ENCODE assay signal across 8 mouse cellular contexts in the genomic region with DNA sequence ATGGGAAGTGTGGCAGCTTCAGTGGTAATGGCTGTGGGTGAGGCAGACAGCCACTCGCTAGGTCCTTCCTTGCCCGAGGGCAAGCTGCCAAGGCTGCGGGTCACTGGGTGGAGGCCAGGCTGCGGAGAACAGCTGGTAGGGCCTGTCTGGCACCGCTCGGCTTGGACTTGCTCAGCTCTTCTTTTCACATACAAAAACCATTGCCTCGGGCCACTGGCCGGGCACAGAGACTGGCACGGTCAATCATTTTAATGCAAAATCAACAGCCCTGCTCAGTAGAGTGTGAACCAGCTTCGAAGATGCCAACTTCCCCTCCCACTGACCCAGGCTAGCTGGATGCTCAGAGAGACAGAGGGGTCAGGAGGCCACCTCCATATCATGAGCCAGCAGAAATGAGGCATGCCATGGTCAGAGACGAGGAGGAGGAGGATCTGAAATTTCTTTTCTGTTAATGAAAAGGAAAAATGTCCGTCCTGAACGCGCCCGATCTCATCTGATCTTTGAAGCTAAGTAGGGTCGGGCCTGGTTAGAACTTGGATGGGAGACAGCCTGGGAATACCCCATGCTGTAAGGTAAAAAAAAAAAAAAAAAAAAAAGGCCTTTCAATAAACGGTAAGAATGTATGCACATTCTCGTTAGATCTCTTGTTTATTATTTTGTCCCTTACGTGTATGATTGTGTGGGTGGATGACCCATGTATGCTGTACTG. TPM values are rescaled to one million over a fixed set of nuclear protein-coding genes. Genes with fewer than 3 reads are reported as not detected.
DNase-seq lines count a peak whose midpoint lies in the region; ATAC-seq and TF ChIP-seq lines count a peak whose summit lies in the region.

No protein-coding gene starts in this region.

- WGBS in embryonic facial prominence, embryonic 14.5 days = 79% methylated on average over 19 of the region's 19 CpGs
- 61% methylated on average over 19 of the region's 19 CpGs for WGBS in heart, postnatal 0 days
- 82% methylated on average over 19 of the region's 19 CpGs for WGBS in midbrain, embryonic 14.5 days

- no peaks in the 10 kb centered on the region for H3K4me1 ChIP-seq in embryonic facial prominence, embryonic 14.5 days (ENCODE audit: control insufficient read depth, insufficient read depth, low read length)
- peaks cover 5% of the 10 kb centered on the region; the same call in 1 of the 2 replicates for H3K4me1 ChIP-seq in heart, postnatal 0 days (ENCODE audit: control insufficient read depth, insufficient read depth)
- no peaks in the 10 kb centered on the region for H3K4me1 ChIP-seq in midbrain, embryonic 14.5 days (ENCODE audit: control insufficient read depth, insufficient read depth, low read length)

- H3K36me3 ChIP-seq in embryonic facial prominence, embryonic 14.5 days (ENCODE audit: control insufficient read depth, insufficient read depth, low read length) = no peaks in the 10 kb centered on the region
- H3K36me3 ChIP-seq in heart, postnatal 0 days (replicated peaks; ENCODE audit: control insufficient read depth, insufficient read depth, low read length) = no peaks in the 10 kb centered on the region
- H3K36me3 ChIP-seq in midbrain, embryonic 14.5 days (ENCODE audit: control insufficient read depth, insufficient read depth, low read length) = no peaks in the 10 kb centered on the region

- no peak for TF ChIP-seq EP300 in heart, postnatal 0 days (IDR thresholded peaks at IDR 0.05; ENCODE audit: low read depth)

- no peaks in the 10 kb centered on the region for H3K9me3 ChIP-seq in embryonic facial prominence, embryonic 14.5 days (ENCODE audit: control insufficient read depth, low read length)
- H3K9me3 ChIP-seq in heart, postnatal 0 days (replicated peaks; ENCODE audit: control insufficient read depth, low read length) = no peaks in the 10 kb centered on the region
- no peaks in the 10 kb centered on the region for H3K9me3 ChIP-seq in midbrain, embryonic 14.5 days (ENCODE audit: control insufficient read depth, low read length)

- ATAC-seq in embryonic facial prominence, embryonic 14.5 days (ENCODE audit: low read depth) = 0 out of 2 replicates have a peak, but pooled peaks have one; percentile 18
- no peak for ATAC-seq in heart, postnatal 0 days (ENCODE audit: insufficient read depth, low read depth)
- peak; percentile 67 for ATAC-seq in midbrain, embryonic 14.5 days (ENCODE audit: low FRiP score, low TSS enrichment)
- ATAC-seq in inflammation-experienced regulatory T-cells, adult 6 months = no peak

- H3K27me3 ChIP-seq in embryonic facial prominence, embryonic 14.5 days (replicated peaks; ENCODE audit: control insufficient read depth, insufficient read depth, low read length) = no peaks in the 10 kb centered on the region
- no peaks in the 10 kb centered on the region for H3K27me3 ChIP-seq in heart, postnatal 0 days (ENCODE audit: control insufficient read depth, insufficient read depth, low read length)
- no peaks in the 10 kb centered on the region for H3K27me3 ChIP-seq in midbrain, embryonic 14.5 days (ENCODE audit: control insufficient read depth, insufficient read depth, low read length)

- no peak overlapping the region for H3K9ac ChIP-seq in embryonic facial prominence, embryonic 14.5 days (ENCODE audit: low read depth, low read length)
- no peak overlapping the region for H3K9ac ChIP-seq in heart, postnatal 0 days (replicated peaks; ENCODE audit: low read depth, low read length)
- no peak overlapping the region for H3K9ac ChIP-seq in midbrain, embryonic 14.5 days (replicated peaks; ENCODE audit: low read length)

- H3K27ac ChIP-seq in embryonic facial prominence, embryonic 14.5 days (replicated peaks; ENCODE audit: low read depth, low read length) = no peak overlapping the region
- H3K27ac ChIP-seq in heart, postnatal 0 days (ENCODE audit: low read depth) = no peak overlapping the region
- no peak overlapping the region for H3K27ac ChIP-seq in layer of hippocampus, adult 2 months
- H3K27ac ChIP-seq in midbrain, embryonic 14.5 days (replicated peaks; ENCODE audit: low read depth, low read length) = no peak overlapping the region

- no peak for TF ChIP-seq CTCF in heart, postnatal 0 days (IDR thresholded peaks at IDR 0.05; ENCODE audit: low read depth)
- TF ChIP-seq CTCF in layer of hippocampus, adult 2 months (conservative IDR thresholded peaks at IDR 0.05) = no peak

- H3K4me2 ChIP-seq in embryonic facial prominence, embryonic 14.5 days (ENCODE audit: low read depth, low read length) = no peak overlapping the region
- no peak overlapping the region for H3K4me2 ChIP-seq in heart, postnatal 0 days (ENCODE audit: low read depth, low read length)
- H3K4me2 ChIP-seq in midbrain, embryonic 14.5 days (ENCODE audit: low read length) = no peak overlapping the region

- no peak overlapping the region for H3K4me3 ChIP-seq in embryonic facial prominence, embryonic 14.5 days (ENCODE audit: low read depth, low read length)
- H3K4me3 ChIP-seq in heart, postnatal 0 days (ENCODE audit: low read depth, low read length) = no peak overlapping the region
- peak overlapping the region; percentile 3; the same call in 1 of the 2 replicates for H3K4me3 ChIP-seq in layer of hippocampus, adult 2 months
- no peak overlapping the region for H3K4me3 ChIP-seq in midbrain, embryonic 14.5 days (replicated peaks; ENCODE audit: low read depth, low read length)

- peak; percentile 6 for DNase-seq in thymus, postnatal 4 days
- DNase-seq in thymus, postnatal 25 days = no peak
- peak; percentile 14 for DNase-seq in embryonic facial prominence, embryonic 14.5 days (ENCODE audit: low spot score)
- DNase-seq in heart, postnatal 0 days (ENCODE audit: low spot score) = peak; percentile 31
- DNase-seq in layer of hippocampus, adult 2 months (ENCODE audit: low spot score in 2 of 2) = peak; percentile 35 to 45
- DNase-seq in midbrain, embryonic 14.5 days = peak; percentile 42
- DNase-seq in embryo, embryonic 9.5 days (ENCODE audit: extremely low spot score) = no peak

RNA-seq across cellular contexts. Expression of a gene that starts 48.0 kb away (rescaled TPM):
- polyA plus RNA-seq in embryonic facial prominence, embryonic 14.5 days (2014; fragmentation: Nextera tagmentation; extraction: Ambion mirVana) = 0.13 and 0.24 TPM in 2 replicates
- total RNA-seq in heart, postnatal 0 days (2014; rRNA removed; ENCODE audit: low replicate concordance) = 0.08 and 9.9 TPM in 2 replicates
- polyA plus RNA-seq in heart, postnatal 0 days (2015; fragmentation: Nextera tagmentation; extraction: Ambion mirVana) = 0.58 and 0.63 TPM in 2 replicates
- total RNA-seq in layer of hippocampus, adult 2 months (2021) = under 1 TPM; 0.32 to 0.46 TPM
- 0.08 and 0.14 TPM in 2 replicates for polyA plus RNA-seq in midbrain, embryonic 14.5 days (2014; fragmentation: Nextera tagmentation; extraction: Ambion mirVana)
- polyA plus RNA-seq in inflammation-experienced regulatory T-cells, adult 6 months (2017; shearing (Covaris generic)) = under 1 TPM in 1 of 3 experiments, not detected in 2; 0.10 TPM

RNA-seq across cellular contexts. Expression of a gene that starts 48.0 kb away (rescaled TPM):
- polyA plus RNA-seq in embryonic facial prominence, embryonic 14.5 days (2014; fragmentation: Nextera tagmentation; extraction: Ambion mirVana) = 0.14 and 0.19 TPM in 2 replicates
- 0.53 and 1.9 TPM in 2 replicates for total RNA-seq in heart, postnatal 0 days (2014; rRNA removed; ENCODE audit: low replicate concordance)
- 0.89 and 1.3 TPM in 2 replicates for polyA plus RNA-seq in heart, postnatal 0 days (2015; fragmentation: Nextera tagmentation; extraction: Ambion mirVana)
- total RNA-seq in layer of hippocampus, adult 2 months (2021) = under 1 TPM; 0.61 to 1.00 TPM
- 0.07 TPM in 2 replicates for polyA plus RNA-seq in midbrain, embryonic 14.5 days (2014; fragmentation: Nextera tagmentation; extraction: Ambion mirVana)
- polyA plus RNA-seq in inflammation-experienced regulatory T-cells, adult 6 months (2017; shearing (Covaris generic)) = under 1 TPM; 0.05 to 0.40 (median 0.33) TPM

Comparison
In these comparisons a context has a peak if more than half of its experiments do, and no peak if none do; other contexts are left out.
1. DNase-seq: peak in thymus, postnatal 4 days (single experiment), embryonic facial prominence, embryonic 14.5 days (single experiment), heart, postnatal 0 days (single experiment), layer of hippocampus, adult 2 months (2 of 2) and midbrain, embryonic 14.5 days (single experiment); none in thymus, postnatal 25 days (single experiment) and embryo, embryonic 9.5 days (single experiment).
2. ATAC-seq: peak in embryonic facial prominence, embryonic 14.5 days (single experiment) and midbrain, embryonic 14.5 days (single experiment); none in heart, postnatal 0 days (single experiment) and inflammation-experienced regulatory T-cells, adult 6 months (single experiment).